Mouse (Mus musculus): Measurements from ENCODE around the gene Col4a3. TPM values are rescaled to one million over a fixed set of nuclear protein-coding genes. Genes with fewer than 3 reads are reported as not detected.

The Col4a3 gene
- total and polyA plus RNA-seq, 3 experiments: not detected

- Histone ChIP-seq H3K36me3 (replicated peaks in 1 of 2; ENCODE audit: control insufficient read depth in 1 of 2, insufficient read depth in 1 of 2, low read length in 1 of 2) (no peaks in the 10 kb centered on the region), H3K27me3 (replicated peaks) (no peaks in the 10 kb centered on the region), H3K4me3 (replicated peaks in 1 of 3; ENCODE audit: low read depth in 2 of 3, low read length in 2 of 3, poor library complexity in 1 of 3) (no peak overlapping the region), H3K4me2 (ENCODE audit: insufficient read depth, low read depth, poor library complexity, severe bottlenecking) (no peak overlapping the region), H3K27ac (ENCODE audit: insufficient read depth, low read depth) (no peak overlapping the region), H3K4me1 (ENCODE audit: control insufficient read depth in 1 of 2, insufficient read depth in 2 of 2) (peaks cover 2 to 15% of the 10 kb centered on the region in 2 experiments; a peak in 3 of 4 replicates), H3K79me2 (replicated peaks; ENCODE audit: control insufficient read depth, extremely low read depth, insufficient read depth, poor library complexity, severe bottlenecking) (no peaks in the 10 kb centered on the region), H3K9ac (ENCODE audit: insufficient read depth, low read depth) (no peak overlapping the region), H3K9me3 (replicated peaks; ENCODE audit: low read length) (no peaks in the 10 kb centered on the region)
- DNase-seq (ENCODE audit: extremely low read depth): no peak
- TF ChIP-seq ZKSCAN1 (IDR thresholded peaks at IDR 0.05; ENCODE audit: borderline replicate concordance, low read depth, low read length): no peak
- TF ChIP-seq RAD21 (IDR thresholded peaks at IDR 0.05; ENCODE audit: low read depth, low read length): no peak
- no peak for TF ChIP-seq UBTF (IDR thresholded peaks at IDR 0.05; ENCODE audit: low read depth, low read length)
- TF ChIP-seq POLR2AphosphoS2 (IDR thresholded peaks at IDR 0.05; ENCODE audit: low read depth, low read length): no peak
- no peak for TF ChIP-seq IRF4 (IDR thresholded peaks at IDR 0.05; ENCODE audit: low read depth, low read length)
- TF ChIP-seq NELFE (IDR thresholded peaks at IDR 0.05; ENCODE audit: low read depth, low read length): no peak
- TF ChIP-seq JUND (conservative IDR thresholded peaks at IDR 0.05; ENCODE audit: low read depth, low read length): no peak
- TF ChIP-seq TBP (conservative IDR thresholded peaks at IDR 0.05; ENCODE audit: low read depth, low read length): no peak
- in situ Hi-C loops (cut with MboI; ENCODE audit: low pct_ligation_motif_present, low pct_unique_long_range_greater_than_20kb, low sequenced_read_pairs): no loop called here
- dilution Hi-C loops (cut with MboI; ENCODE audit: extremely low pct_ligation_motif_present, extremely low pct_unique_long_range_greater_than_20kb, low sequenced_read_pairs): no loop called here
These were observed 25.4 kb downstream of the Col4a3 start for GRCm38 (mm10) chr1:82612061-82612660.

- DNase-seq (ENCODE audit: extremely low read depth): no peak
- Histone ChIP-seq H3K4me3 (replicated peaks in 1 of 3; ENCODE audit: low read depth in 2 of 3, low read length in 2 of 3, poor library complexity in 1 of 3) (no peak overlapping the region), H3K9ac (ENCODE audit: insufficient read depth, low read depth) (no peak overlapping the region), H3K79me2 (replicated peaks; ENCODE audit: control insufficient read depth, extremely low read depth, insufficient read depth, poor library complexity, severe bottlenecking) (no peaks in the 10 kb centered on the region), H3K27ac (ENCODE audit: insufficient read depth, low read depth) (no peak overlapping the region), H3K27me3 (replicated peaks) (no peaks in the 10 kb centered on the region), H3K36me3 (replicated peaks in 1 of 2; ENCODE audit: control insufficient read depth in 1 of 2, insufficient read depth in 1 of 2, low read length in 1 of 2) (no peaks in the 10 kb centered on the region), H3K4me1 (ENCODE audit: control insufficient read depth in 1 of 2, insufficient read depth in 2 of 2) (no peaks in the 10 kb centered on the region), H3K4me2 (ENCODE audit: insufficient read depth, low read depth, poor library complexity, severe bottlenecking) (no peak overlapping the region), H3K9me3 (replicated peaks; ENCODE audit: low read length) (no peaks in the 10 kb centered on the region)
- TF ChIP-seq PAX5 (IDR thresholded peaks at IDR 0.05; ENCODE audit: low read length): no peak
- TF ChIP-seq MAX (IDR thresholded peaks at IDR 0.05; ENCODE audit: low read length): no peak
- no peak for TF ChIP-seq ZC3H11A (IDR thresholded peaks at IDR 0.05; ENCODE audit: low read depth, low read length)
- TF ChIP-seq RAD21 (IDR thresholded peaks at IDR 0.05; ENCODE audit: low read depth, low read length): no peak
- no peak for TF ChIP-seq BHLHE40 (IDR thresholded peaks at IDR 0.05; ENCODE audit: low read depth, low read length)
- dilution Hi-C loops (cut with MboI; ENCODE audit: extremely low pct_ligation_motif_present, extremely low pct_unique_long_range_greater_than_20kb, low sequenced_read_pairs) (no loop called here), in situ Hi-C loops (cut with MboI; ENCODE audit: low pct_ligation_motif_present, low pct_unique_long_range_greater_than_20kb, low sequenced_read_pairs) (no loop called here)
These were observed 31.3 kb downstream of the Col4a3 start for GRCm38 (mm10) chr1:82618001-82618400.

- no peak overlapping the region for H3K4me3 ChIP-seq (replicated peaks in 1 of 3; ENCODE audit: low read depth in 2 of 3, low read length in 2 of 3, poor library complexity in 1 of 3)
These were observed 31.9 kb downstream of the Col4a3 start for GRCm38 (mm10) chr1:82618592-82618991.

More at GRCm38 (mm10) chr1:82618592-82618991, 31.9 kb downstream of the Col4a3 start:
- no peaks in the 10 kb centered on the region for H3K4me1 ChIP-seq (ENCODE audit: control insufficient read depth in 1 of 2, insufficient read depth in 2 of 2)
- dilution Hi-C loops (cut with MboI; ENCODE audit: extremely low pct_ligation_motif_present, extremely low pct_unique_long_range_greater_than_20kb, low sequenced_read_pairs): no loop called here
- H3K27me3 ChIP-seq (replicated peaks): no peaks in the 10 kb centered on the region
- no peak overlapping the region for H3K9ac ChIP-seq (ENCODE audit: insufficient read depth, low read depth)
- H3K4me2 ChIP-seq (ENCODE audit: insufficient read depth, low read depth, poor library complexity, severe bottlenecking): no peak overlapping the region
- TF ChIP-seq ZC3H11A (IDR thresholded peaks at IDR 0.05; ENCODE audit: low read depth, low read length) (no peak), E2F4 (IDR thresholded peaks at IDR 0.05; ENCODE audit: insufficient replicate concordance, low read depth, low read length) (no peak), SIN3A (IDR thresholded peaks at IDR 0.05; ENCODE audit: low read length) (no peak), RCOR1 (conservative IDR thresholded peaks at IDR 0.05; ENCODE audit: low read depth, low read length) (no peak), MAX (IDR thresholded peaks at IDR 0.05; ENCODE audit: low read length) (no peak), MAFK (IDR thresholded peaks at IDR 0.05; ENCODE audit: insufficient replicate concordance, low read length) (no peak), ZMIZ1 (IDR thresholded peaks at IDR 0.05; ENCODE audit: low read depth, low read length) (no peak), SMC3 (IDR thresholded peaks at IDR 0.05; ENCODE audit: low read depth, low read length) (no peak)
- in situ Hi-C loops (cut with MboI; ENCODE audit: low pct_ligation_motif_present, low pct_unique_long_range_greater_than_20kb, low sequenced_read_pairs): no loop called here
- DNase-seq (ENCODE audit: extremely low read depth): no peak
- no peaks in the 10 kb centered on the region for H3K36me3 ChIP-seq (replicated peaks in 1 of 2; ENCODE audit: control insufficient read depth in 1 of 2, insufficient read depth in 1 of 2, low read length in 1 of 2)
- H3K27ac ChIP-seq (ENCODE audit: insufficient read depth, low read depth): no peak overlapping the region
- H3K79me2 ChIP-seq (replicated peaks; ENCODE audit: control insufficient read depth, extremely low read depth, insufficient read depth, poor library complexity, severe bottlenecking): no peaks in the 10 kb centered on the region
- no peaks in the 10 kb centered on the region for H3K9me3 ChIP-seq (replicated peaks; ENCODE audit: low read length)
